Mouse (Mus musculus) heart, postnatal 14 days (tissue): ENCODE data around the gene Gpr83. TPM values are rescaled to one million over a fixed set of nuclear protein-coding genes. Genes with fewer than 3 reads are reported as not detected.

Experiments
- DNase-seq, 2 experiments: peaks; one replicate each; pipeline ENCODE4 v3.0.0; 2021 to 2022
- intact Hi-C: fragments of 180-260 bp; cut with DNase I; formaldehyde crosslinking; loops from one replicate; pipeline ENCODE4 v1.15.1; 2025
- long read RNA-seq, 2 experiments: library from polyadenylated mRNA; stranded (forward); transcript quantifications; one replicate each; pipeline ENCODE4 v2.0.0; 2021
- total RNA-seq, 2 experiments: library from RNA; stranded (reverse); gene quantifications; 2 replicates each; pipeline ENCODE4 v1.2.3; 2021

Gene Gpr83
- total RNA-seq: under 1 TPM in 1 of 2 experiments, not detected in 1; 0.07 TPM
- long read RNA-seq, experiment 1: 0 reads
- long read RNA-seq, experiment 2: 0 reads

DNA sequence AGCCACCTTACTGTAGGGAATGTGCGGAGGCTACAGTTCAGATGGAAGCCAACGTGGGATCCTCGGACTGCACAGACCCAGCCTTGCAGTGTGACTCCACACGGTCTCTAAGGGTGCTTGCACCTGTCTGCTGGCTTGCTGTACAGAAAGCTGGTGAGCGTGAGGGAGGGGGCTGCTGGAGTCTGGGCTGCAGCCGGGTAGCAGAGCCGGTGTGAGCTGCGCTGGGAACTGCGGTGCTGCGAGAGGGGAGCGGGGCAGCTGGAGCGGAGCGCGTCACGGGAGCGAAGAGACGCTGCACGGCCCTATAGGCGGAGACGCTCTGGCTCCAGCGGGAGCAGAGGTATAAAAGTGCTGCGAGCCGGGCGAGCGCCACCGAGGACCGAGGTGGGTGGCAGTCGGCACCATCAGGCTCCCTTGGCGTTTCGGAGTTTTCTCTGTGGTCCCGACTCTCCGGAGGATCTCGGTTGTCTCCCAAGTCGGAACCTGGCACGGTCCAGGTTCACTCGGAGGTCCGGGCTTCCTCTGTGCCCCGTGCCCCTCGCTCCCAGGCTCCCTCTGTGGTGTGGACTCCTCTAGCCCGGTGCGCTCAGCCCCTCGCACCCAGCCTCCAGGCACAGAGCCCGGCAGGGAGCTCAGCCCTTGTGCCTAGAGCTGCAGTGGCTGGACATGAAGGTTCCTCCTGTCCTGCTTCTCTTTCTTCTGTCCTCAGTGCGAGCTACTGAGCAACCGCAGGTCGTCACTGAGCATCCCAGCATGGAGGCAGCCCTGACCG lies at the start of gene Gpr83:
Gene Gpr83, plus strand, starts transcription at position 343 of the 772 bp plus-strand sequence.
- intact Hi-C loops: loop anchor here (10.0 kb wide), 2 partner anchors 305 to 355 kb away; no protein-coding TSS in a partner anchor
- DNase-seq: peak; percentile 8 to 16

- no peak for DNase-seq
- intact Hi-C loops: no loop called here
These were observed 38.6 kb upstream of the Gpr83 start for GRCm38 (mm10) chr9:14821396-14821795.

DNA sequence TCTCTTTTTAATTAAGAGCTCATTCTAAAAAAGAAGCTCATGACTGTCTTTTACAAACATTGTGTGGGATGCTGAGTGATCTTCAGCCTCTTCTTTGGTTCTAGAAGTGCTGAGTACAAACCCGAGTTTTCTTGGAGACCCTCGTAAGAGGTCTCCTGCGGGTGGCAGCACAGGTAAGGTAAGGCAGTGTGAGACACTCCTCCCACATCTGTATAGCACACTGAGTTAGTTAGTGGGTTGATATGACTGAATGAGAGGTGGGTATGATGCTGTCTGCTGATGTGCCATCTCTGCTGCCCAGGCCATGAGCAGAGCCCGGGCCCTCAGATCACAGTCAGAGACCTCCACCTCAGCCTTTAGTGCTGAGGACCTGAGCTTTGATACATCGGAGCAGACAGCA lies 35.2 kb upstream of the Gpr83 start:
- DNase-seq: no peak
- intact Hi-C loops: loop anchor here (2.0 kb wide), 1 partner anchor 190 kb away; no protein-coding TSS in a partner anchor

GRCm38 (mm10) chr9:14827875-14828274 lies 32.1 kb upstream of the Gpr83 start:
- intact Hi-C loops: no loop called here
- no peak for DNase-seq

DNA sequence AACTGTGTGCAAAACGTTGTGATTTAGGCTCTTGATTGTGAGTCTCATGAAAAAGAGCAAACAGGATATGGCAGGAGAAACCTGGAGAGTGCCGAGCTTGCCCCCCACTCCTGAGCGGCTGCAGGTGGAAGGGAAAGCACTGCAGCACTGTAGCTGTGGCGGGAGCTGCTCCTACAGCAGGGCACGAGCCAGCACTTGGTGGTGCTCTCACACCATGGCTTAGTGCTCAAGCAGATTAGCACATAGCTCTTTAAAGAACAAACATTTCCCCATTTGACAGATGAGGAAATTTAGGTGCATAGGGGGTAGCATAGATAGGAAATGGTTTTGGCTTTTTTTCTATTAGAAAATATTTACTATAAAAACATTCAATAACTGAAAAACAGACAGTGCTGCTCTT lies 28.0 kb upstream of the Gpr83 start:
- no peak for DNase-seq
- intact Hi-C loops: no loop called here

DNA sequence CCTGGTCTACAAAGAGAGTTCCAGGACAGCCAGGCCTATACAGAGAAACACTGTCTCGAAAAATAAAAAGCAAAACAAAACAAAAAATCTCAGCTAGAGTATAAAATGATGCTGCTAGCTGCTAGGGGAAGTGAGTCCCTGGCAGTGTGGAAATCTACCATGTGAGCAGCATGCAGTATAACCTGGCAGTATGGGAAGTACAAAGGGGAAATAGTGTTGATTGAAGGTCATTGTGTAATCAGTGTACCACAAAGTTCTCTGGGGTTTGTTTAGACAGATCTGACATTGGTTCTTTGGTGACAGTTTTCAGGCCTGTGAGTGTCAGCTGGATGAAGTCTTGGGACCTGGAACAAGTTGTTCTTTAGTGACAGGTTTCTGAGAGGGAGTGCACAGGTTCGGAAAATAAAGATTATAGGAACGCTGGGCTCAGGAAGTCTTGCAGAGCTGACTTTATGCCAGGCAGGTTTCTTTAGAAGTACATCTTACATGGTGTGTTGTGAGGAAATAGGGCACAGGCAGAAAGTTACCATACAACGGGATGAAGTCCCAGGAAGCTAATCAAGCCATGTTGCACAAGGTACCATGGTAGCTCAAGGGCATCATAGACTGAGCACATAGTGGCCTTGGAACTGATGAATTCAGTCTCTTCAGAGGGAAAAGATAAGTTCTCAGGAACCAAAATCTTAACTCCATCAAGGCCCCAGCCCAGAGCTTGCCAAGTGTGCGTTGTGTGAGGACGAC lies 24.5 kb upstream of the Gpr83 start:
- DNase-seq: no peak
- intact Hi-C loops: no loop called here

- intact Hi-C loops: no loop called here
- DNase-seq: peak; percentile 23 to 32
These were observed 20.5 kb upstream of the Gpr83 start for GRCm38 (mm10) chr9:14839527-14839926.

GRCm38 (mm10) chr9:14839970-14840369 lies 20.0 kb upstream of the Gpr83 start:
- DNase-seq: no peak
- intact Hi-C loops: no loop called here

GRCm38 (mm10) chr9:14841878-14842761 lies 17.9 kb upstream of the Gpr83 start:
- intact Hi-C loops: no loop called here
- peak; percentile 14 to 50 for DNase-seq

- DNase-seq: no peak
- intact Hi-C loops: no loop called here
These were observed 16.6 kb upstream of the Gpr83 start for GRCm38 (mm10) chr9:14843311-14843857.

GRCm38 (mm10) chr9:14843901-14844300 lies 16.1 kb upstream of the Gpr83 start:
- intact Hi-C loops: no loop called here
- DNase-seq: no peak

DNA sequence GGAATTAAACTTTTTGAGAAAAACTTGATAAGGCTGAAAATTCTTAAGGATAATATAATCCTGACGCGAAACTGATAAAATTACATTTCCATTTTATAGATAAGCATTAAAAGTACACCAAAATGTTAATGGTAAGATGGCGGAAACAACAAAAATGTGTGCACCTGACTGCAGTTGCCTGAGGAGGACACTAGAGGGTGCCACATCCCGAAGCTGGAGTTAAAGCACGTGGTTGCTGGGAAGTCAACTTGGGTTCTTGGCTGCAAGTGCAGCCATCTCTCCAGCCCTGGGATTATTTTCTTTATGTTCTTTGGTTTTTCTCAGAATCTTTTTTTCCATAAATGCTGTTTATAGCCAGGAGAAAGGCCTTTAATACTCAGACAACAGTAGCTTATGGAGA lies 13.6 kb upstream of the Gpr83 start:
- no peak for DNase-seq
- intact Hi-C loops: no loop called here

DNA sequence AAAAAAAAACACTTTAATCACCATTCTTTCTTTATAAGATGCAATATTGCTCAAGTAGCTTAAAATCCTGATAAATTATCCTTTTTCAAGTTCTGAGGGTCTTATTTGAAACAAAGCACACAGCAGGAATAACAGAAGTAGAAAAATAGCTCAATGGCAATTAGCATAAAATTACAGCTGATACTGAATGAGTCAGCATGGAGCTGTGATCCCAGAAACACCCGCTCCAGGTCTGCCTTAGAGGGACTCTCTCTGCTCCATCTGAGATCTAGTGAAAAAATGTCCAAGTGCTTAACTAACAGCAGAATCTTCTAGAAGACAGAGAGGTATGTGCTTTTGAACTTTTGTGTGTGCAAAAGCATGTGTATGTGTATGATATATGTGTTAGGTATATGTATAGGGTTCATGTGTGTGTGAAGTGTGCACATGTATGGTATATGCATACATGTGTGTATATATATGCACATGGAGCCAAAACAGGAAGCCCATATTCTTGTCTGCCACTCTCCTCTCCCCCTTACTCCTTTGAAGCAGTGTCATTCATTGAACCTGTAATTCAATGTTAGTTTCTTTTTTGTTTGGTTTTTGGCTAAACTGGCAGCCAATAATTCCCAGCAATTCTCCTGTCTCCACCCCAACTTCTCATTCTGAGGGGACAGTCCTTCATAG lies 11.6 kb upstream of the Gpr83 start:
- intact Hi-C loops: no loop called here

GRCm38 (mm10) chr9:14854585-14854984 lies 5.4 kb upstream of the Gpr83 start:
- intact Hi-C loops: no loop called here
- DNase-seq: no peak

More for the DNA sequence above, 11.6 kb upstream of the Gpr83 start:
- no peak for DNase-seq

- intact Hi-C loops: no loop called here
- DNase-seq: no peak
These were observed 2.9 kb upstream of the Gpr83 start for GRCm38 (mm10) chr9:14856922-14857654.

DNA sequence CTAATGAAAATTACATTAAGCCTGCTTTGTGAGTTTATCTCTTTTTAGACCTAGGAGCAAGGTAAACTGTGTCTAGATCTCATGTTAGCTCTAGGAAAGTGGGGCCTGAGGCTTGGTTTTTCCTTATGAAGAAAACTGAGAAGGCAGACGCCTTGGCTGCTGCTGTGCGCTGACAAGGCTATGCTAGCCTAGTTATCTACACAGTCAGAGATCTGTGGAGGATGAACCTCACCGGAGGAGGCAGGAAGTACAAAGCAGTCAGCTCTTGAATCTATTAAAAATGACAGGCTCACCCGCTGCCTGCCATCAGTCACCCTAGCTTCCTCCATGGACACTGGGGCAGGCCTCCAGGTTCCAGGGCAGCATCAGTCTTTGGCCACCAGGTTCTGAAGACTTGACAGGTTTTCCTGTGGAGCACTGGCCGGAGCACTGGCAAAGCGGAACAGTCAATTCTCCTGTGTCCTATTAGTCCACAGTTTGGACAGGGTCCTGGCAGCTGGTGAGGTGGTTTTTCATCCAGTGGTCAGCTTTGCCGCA lies 1.8 kb upstream of the Gpr83 start:
- intact Hi-C loops: no loop called here
- DNase-seq: no peak

GRCm38 (mm10) chr9:14858782-14859181 lies 1.2 kb upstream of the Gpr83 start:
- intact Hi-C loops: no loop called here
- no peak for DNase-seq

GRCm38 (mm10) chr9:14863126-14863525 lies 3.1 kb downstream of the Gpr83 start:
- no peak for DNase-seq
- intact Hi-C loops: loop anchor here (10.0 kb wide), 2 partner anchors 302 to 352 kb away; no protein-coding TSS in a partner anchor

GRCm38 (mm10) chr9:14864726-14865125 lies 4.7 kb downstream of the Gpr83 start:
- DNase-seq: no peak
- intact Hi-C loops: loop anchor here (10.0 kb wide), 2 partner anchors 300 to 350 kb away; no protein-coding TSS in a partner anchor
